Mouse (Mus musculus) myocyte (in vitro differentiated cells): ENCODE data around the gene Prkaa2.

Experiments
- CEBPB ChIP-seq: IDR thresholded peaks from 2 replicates; pipeline ENCODE4 v1.6.1; 2011; ENCODE audit warnings: mild to moderate bottlenecking, moderate library complexity; ENCODE audit not compliant: poor library complexity, insufficient read depth, severe bottlenecking
- MYOD1 ChIP-seq, 3 experiments: IDR thresholded peaks; one replicate each; pipeline ENCODE4 v1.6.1; 2011; ENCODE audit warnings: control low read depth in 2 of 3, low read depth in 2 of 3, mild to moderate bottlenecking in 2 of 3, moderate library complexity in 1 of 3; ENCODE audit not compliant: insufficient read length in 2 of 3, control insufficient read depth in 1 of 3
- POLR2A ChIP-seq: IDR thresholded peaks from one replicate; pipeline ENCODE4 v1.6.1; 2011; ENCODE audit warnings: low read depth, mild to moderate bottlenecking, control low read depth, moderate library complexity; ENCODE audit not compliant: insufficient read length
- SRF ChIP-seq: IDR thresholded peaks from one replicate; pipeline ENCODE4 v1.6.1; 2011; ENCODE audit warnings: low read depth; ENCODE audit not compliant: control insufficient read depth, insufficient read length
- TCF12 ChIP-seq: IDR thresholded peaks from one replicate; pipeline ENCODE4 v1.6.1; 2011; ENCODE audit warnings: mild to moderate bottlenecking, control low read depth; ENCODE audit not compliant: poor library complexity, insufficient read depth, severe bottlenecking
- USF1 ChIP-seq: IDR thresholded peaks from one replicate; pipeline ENCODE4 v1.6.1; 2011; ENCODE audit warnings: low read depth, mild to moderate bottlenecking, control low read depth, moderate library complexity

- TF ChIP-seq POLR2A = peak; percentile 95
- no peak for TF ChIP-seq USF1
- TF ChIP-seq SRF = no peak
- TF ChIP-seq TCF12 = no peak
- TF ChIP-seq MYOD1 (IDR thresholded peaks at IDR 0.05; ENCODE audit: control insufficient read depth in 1 of 3, insufficient read length in 2 of 3, low read depth in 2 of 3) = peak in 1 of 3 experiments; percentile 2
- no peak for TF ChIP-seq CEBPB
These were observed 47.8 kb upstream of the Prkaa2 start, which contains the start of gene Plpp3 for GRCm38 (mm10) chr4:105157276-105158168.
